Mouse (Mus musculus) neural tube, embryonic 12.5 days (tissue): ENCODE results near the gene Pex5l. TPM values are rescaled to one million over a fixed set of nuclear protein-coding genes. Genes with fewer than 3 reads are reported as not detected.

Experiments
- ATAC-seq: fragments of 200-750 bp; cut with Nextera tagmentation; 2 replicates; pipeline ENCODE4 v1.8.0; 2017; ENCODE audit warnings: low read depth, mild to moderate bottlenecking, moderate TSS enrichment, moderate library complexity; ENCODE audit not compliant: low FRiP score
- H3K27ac ChIP-seq: fragments of 300-500 bp; sonication (generic); 2 replicates; pipeline ENCODE4 v1.5.1; 2016
- H3K27me3 ChIP-seq: fragments of 300-500 bp; sonication (generic); replicated peaks from 2 replicates; pipeline ENCODE4 v1.6.1; 2016; ENCODE audit warnings: mild to moderate bottlenecking
- H3K36me3 ChIP-seq: fragments of 300-500 bp; sonication (generic); 2 replicates; pipeline ENCODE4 v1.6.1; 2016; ENCODE audit warnings: mild to moderate bottlenecking
- H3K4me1 ChIP-seq: fragments of 300-500 bp; sonication (generic); 2 replicates; pipeline ENCODE4 v1.6.1; 2016
- H3K4me2 ChIP-seq: fragments of 300-500 bp; sonication (generic); replicated peaks from 2 replicates; pipeline ENCODE4 v1.6.1; 2016; ENCODE audit warnings: mild to moderate bottlenecking
- H3K4me3 ChIP-seq: fragments of 300-500 bp; sonication (generic); 2 replicates; pipeline ENCODE4 v1.5.1; 2016
- H3K9ac ChIP-seq: fragments of 300-500 bp; sonication (generic); 2 replicates; pipeline ENCODE4 v1.6.1; 2016; ENCODE audit warnings: mild to moderate bottlenecking
- H3K9me3 ChIP-seq: fragments of 300-500 bp; sonication (generic); 2 replicates; pipeline ENCODE4 v1.6.1; 2016; ENCODE audit warnings: mild to moderate bottlenecking
- WGBS: fragments of 180-500 bp; shearing (Covaris S2); methylation state at CpG from one replicate; pipeline ENCODE4 v1.1.7; 2016; 5-methylcytosine and 5-hydroxymethylcytosine counted together
- polyA plus RNA-seq: library from polyadenylated mRNA; unstranded; fragments of >200 nt; fragmentation: Nextera tagmentation; extraction: Ambion mirVana; gene quantifications from 2 replicates; pipeline ENCODE4 v1.2.1, GENCODE M21; 2016

The Pex5l gene
- polyA plus RNA-seq, 1 experiment from 2014 or later: 5.4 TPM

GRCm38 (mm10) chr3:32985141-32985540 lies 157.9 kb downstream of the Pex5l start:
- Histone ChIP-seq H3K4me1 (no peaks in the 10 kb centered on the region), H3K9ac (no peak overlapping the region), H3K9me3 (no peaks in the 10 kb centered on the region), H3K4me2 (no peak overlapping the region), H3K4me3 (no peak overlapping the region), H3K36me3 (no peaks in the 10 kb centered on the region), H3K27me3 (no peaks in the 10 kb centered on the region), H3K27ac (no peak overlapping the region)
- 72% methylated on average over 3 of the region's 3 CpGs for WGBS
- no peak for ATAC-seq

- no peaks in the 10 kb centered on the region for H3K27me3 ChIP-seq
- H3K9me3 ChIP-seq: no peaks in the 10 kb centered on the region
- H3K27ac ChIP-seq: no peak overlapping the region
- H3K36me3 ChIP-seq: no peaks in the 10 kb centered on the region
- no peak overlapping the region for H3K4me2 ChIP-seq
- WGBS: 30% methylated on average over 4 of the region's 4 CpGs
- H3K4me1 ChIP-seq: peaks cover 6% of the 10 kb centered on the region; the same call in 1 of the 2 replicates
- ATAC-seq: no peak
- H3K4me3 ChIP-seq: no peak overlapping the region
- H3K9ac ChIP-seq: no peak overlapping the region
Observed at GRCm38 (mm10) chr3:32979981-32980380, 163.1 kb downstream of the Pex5l start.

GRCm38 (mm10) chr3:32979238-32979637 lies 163.8 kb downstream of the Pex5l start:
- Histone ChIP-seq H3K4me3 (no peak overlapping the region), H3K9ac (no peak overlapping the region), H3K9me3 (no peaks in the 10 kb centered on the region), H3K27me3 (no peaks in the 10 kb centered on the region), H3K36me3 (no peaks in the 10 kb centered on the region), H3K27ac (no peak overlapping the region), H3K4me2 (no peak overlapping the region), H3K4me1 (peaks cover 6% of the 10 kb centered on the region; the same call in 1 of the 2 replicates)
- 21% methylated on average over 6 of the region's 6 CpGs for WGBS
- ATAC-seq: peak; percentile 41; the same call in 1 of the 2 replicates

DNA sequence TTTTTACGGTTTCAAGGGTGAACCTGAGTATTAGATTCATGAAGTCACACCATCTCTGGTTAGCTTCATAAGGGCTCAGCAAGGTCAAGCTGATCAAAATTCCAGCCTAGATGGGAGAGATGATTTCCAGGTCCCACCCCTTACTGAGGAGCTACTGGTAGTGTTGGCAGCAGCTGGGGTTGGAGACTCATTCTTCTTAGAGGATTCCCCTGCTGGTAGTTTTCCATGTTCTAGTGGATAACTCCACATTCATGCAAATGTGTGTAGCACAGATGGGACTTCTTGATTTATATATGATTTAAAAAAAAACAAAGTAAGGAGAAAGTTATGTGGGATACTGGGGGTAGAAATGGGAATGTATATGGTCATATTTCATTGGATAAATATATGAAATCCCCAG lies 172.8 kb downstream of the Pex5l start:
- Histone ChIP-seq H3K27me3 (no peaks in the 10 kb centered on the region), H3K4me2 (no peak overlapping the region), H3K9ac (no peak overlapping the region), H3K4me1 (no peaks in the 10 kb centered on the region), H3K4me3 (no peak overlapping the region), H3K36me3 (no peaks in the 10 kb centered on the region), H3K27ac (no peak overlapping the region), H3K9me3 (no peaks in the 10 kb centered on the region)
- ATAC-seq: no peak
- 92% methylated on average over 1 of the region's 1 CpGs for WGBS

DNA sequence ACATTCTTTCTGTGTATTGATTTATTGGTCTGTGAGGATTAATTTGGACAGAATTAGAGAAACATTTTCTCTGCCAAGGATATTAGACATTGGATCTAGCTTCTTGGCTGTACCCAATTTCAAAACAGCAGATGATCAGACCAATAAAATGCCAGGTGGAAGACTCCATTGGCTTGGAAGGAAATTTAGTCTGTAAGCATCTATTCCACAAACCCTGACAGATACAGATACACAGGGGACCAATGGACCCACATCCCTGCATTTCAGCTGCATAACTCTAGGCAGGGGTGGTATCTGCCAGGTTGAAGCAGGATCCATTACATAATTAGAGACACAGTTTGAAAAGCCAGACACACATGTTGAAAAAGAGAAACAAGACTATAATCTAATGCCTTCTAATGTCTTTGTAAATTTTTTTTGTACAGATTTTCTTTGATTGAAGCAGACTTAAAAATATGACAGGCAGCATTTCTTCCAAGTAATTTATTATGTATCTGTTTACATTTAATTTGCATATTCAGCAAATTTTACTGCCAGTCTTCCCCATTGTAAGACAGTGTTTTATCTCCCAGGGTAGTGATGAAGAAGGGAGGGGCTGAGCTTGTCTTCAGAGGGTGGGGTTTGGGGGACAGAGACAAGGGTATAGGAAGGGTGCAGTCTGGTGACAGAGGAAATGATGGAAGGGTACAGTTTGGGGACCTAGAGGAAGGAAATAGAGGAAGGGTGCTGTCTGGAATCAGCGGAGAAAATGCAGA lies 174.2 kb downstream of the Pex5l start:
- H3K4me1 ChIP-seq: no peaks in the 10 kb centered on the region
- no peak overlapping the region for H3K4me3 ChIP-seq
- 64% methylated on average over 1 of the region's 1 CpGs for WGBS
- no peaks in the 10 kb centered on the region for H3K27me3 ChIP-seq
- no peaks in the 10 kb centered on the region for H3K9me3 ChIP-seq
- H3K9ac ChIP-seq: no peak overlapping the region
- no peak overlapping the region for H3K27ac ChIP-seq
- no peak for ATAC-seq
- H3K36me3 ChIP-seq: no peaks in the 10 kb centered on the region
- no peak overlapping the region for H3K4me2 ChIP-seq

DNA sequence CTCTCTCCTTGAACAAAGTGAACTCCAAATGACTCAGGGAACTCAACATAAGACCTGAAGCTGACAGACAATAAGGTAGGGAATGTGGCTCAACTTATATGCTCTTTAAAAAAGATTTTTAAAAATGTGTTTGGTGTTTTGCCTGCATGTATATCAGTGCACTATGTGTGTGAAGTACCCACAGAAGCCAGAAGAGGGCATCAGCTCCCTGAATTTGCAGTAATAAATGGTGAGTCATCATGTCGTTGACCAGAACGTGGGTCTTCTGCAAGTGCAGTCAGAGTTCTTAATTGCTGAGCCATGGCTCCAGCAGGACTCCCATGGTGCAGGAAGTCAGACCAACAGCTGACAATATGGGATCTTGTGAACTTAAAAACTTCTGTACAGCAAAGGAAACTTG lies 177.5 kb downstream of the Pex5l start:
- WGBS: 2% methylated on average over 2 of the region's 2 CpGs
- H3K4me3 ChIP-seq: no peak overlapping the region
- H3K9ac ChIP-seq: no peak overlapping the region
- H3K36me3 ChIP-seq: no peaks in the 10 kb centered on the region
- H3K27ac ChIP-seq: no peak overlapping the region
- ATAC-seq: 0 out of 2 replicates have a peak, but pooled peaks have one; percentile 6
- H3K4me2 ChIP-seq: no peak overlapping the region
- no peaks in the 10 kb centered on the region for H3K27me3 ChIP-seq
- no peaks in the 10 kb centered on the region for H3K9me3 ChIP-seq
- H3K4me1 ChIP-seq: no peaks in the 10 kb centered on the region

GRCm38 (mm10) chr3:32961494-32961893 lies 181.6 kb downstream of the Pex5l start:
- no peaks in the 10 kb centered on the region for H3K36me3 ChIP-seq
- no peak overlapping the region for H3K4me2 ChIP-seq
- no peaks in the 10 kb centered on the region for H3K27me3 ChIP-seq
- H3K27ac ChIP-seq: no peak overlapping the region
- H3K9ac ChIP-seq: no peak overlapping the region
- 78% methylated on average over 3 of the region's 3 CpGs for WGBS
- no peak overlapping the region for H3K4me3 ChIP-seq
- ATAC-seq: no peak
- no peaks in the 10 kb centered on the region for H3K4me1 ChIP-seq
- H3K9me3 ChIP-seq: no peaks in the 10 kb centered on the region

DNA sequence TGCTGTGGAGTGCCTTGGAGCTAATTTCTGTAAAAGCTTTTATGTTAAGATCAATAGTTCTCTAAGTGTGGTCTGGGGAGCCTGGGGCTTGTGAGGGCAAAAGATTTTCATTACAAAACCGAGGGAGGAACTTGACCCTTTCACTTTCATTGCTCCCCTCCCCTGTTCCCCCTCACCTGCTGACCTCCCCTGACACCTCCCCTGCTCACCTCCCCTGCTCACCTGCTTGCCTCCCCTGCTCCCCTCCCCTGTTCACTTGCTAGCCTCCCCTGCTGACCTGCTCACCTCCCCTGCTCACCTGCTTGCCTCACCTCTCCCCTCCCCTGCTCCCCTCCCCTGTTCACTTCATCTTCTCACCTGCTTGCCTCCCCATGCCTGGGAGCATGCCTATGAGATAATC lies 191.7 kb downstream of the Pex5l start:
- Histone ChIP-seq H3K36me3 (no peaks in the 10 kb centered on the region), H3K4me2 (no peak overlapping the region), H3K4me3 (no peak overlapping the region), H3K9me3 (no peaks in the 10 kb centered on the region), H3K9ac (no peak overlapping the region), H3K27me3 (no peaks in the 10 kb centered on the region), H3K27ac (no peak overlapping the region), H3K4me1 (0 out of 2 replicates have a peak, but pooled peaks cover 2% of the 10 kb centered on the region)
- 21% methylated on average over 1 of the region's 1 CpGs for WGBS
- ATAC-seq: no peak

DNA sequence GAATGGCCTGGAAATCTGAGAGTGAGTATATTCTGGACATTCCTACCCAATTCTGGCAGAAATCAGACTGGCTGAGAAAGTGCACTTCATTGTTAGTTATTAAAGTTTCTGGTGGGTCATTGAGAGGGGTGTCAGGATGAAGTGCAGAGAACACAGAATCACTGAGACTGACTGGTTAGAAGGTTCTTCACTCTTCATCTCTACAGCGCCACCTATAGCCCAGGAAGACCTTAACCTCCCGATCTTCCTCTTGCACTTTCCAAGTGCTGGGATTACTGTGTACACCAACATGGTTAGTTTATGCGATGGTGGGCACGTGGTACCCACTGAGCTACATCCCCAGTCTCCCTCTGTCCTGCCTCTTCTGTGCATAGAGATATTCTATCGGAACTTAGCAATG lies 195.6 kb downstream of the Pex5l start:
- no peak overlapping the region for H3K9ac ChIP-seq
- no peak for ATAC-seq
- H3K9me3 ChIP-seq: no peaks in the 10 kb centered on the region
- H3K27me3 ChIP-seq: no peaks in the 10 kb centered on the region
- WGBS: 85% methylated on average over 5 of the region's 5 CpGs
- no peak overlapping the region for H3K4me3 ChIP-seq
- no peak overlapping the region for H3K4me2 ChIP-seq
- H3K27ac ChIP-seq: no peak overlapping the region
- 0 out of 2 replicates have a peak, but pooled peaks cover 2% of the 10 kb centered on the region for H3K4me1 ChIP-seq
- no peaks in the 10 kb centered on the region for H3K36me3 ChIP-seq

DNA sequence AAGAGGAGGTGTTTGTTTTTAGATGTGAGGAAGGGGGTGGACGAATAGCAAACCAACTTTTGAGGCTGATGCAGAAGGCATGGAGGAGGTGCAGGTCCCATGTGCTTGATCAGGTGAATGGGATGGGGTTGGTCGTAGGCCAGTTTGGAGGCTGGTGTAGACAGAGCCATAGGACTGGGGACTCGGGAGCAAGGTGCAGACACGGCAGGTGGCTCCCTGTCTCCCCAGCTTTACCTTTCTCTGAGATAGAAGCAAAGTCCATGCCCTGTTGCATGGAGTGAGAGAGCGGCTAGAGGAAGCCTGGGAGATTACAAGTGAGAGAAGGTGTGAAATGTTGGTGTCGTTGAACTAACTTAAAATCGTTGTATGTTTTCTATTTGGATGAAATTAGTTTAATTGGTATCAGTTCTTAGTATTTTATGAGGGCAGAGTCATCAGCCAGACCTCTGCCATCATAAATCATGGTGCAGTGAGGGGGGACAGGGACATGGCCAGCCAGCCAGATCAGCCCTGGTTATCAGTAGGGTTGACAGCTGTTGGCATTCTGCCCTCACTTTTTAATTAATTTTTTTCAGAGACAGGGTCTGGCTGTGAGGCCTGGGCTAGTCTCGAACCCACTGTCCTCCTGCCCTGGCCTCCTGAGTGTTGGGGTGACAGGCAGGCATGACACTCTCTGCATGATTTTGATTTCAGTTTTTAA lies 203.1 kb downstream of the Pex5l start:
- H3K4me1 ChIP-seq: no peaks in the 10 kb centered on the region
- WGBS: 79% methylated on average over 8 of the region's 8 CpGs
- no peaks in the 10 kb centered on the region for H3K36me3 ChIP-seq
- no peak overlapping the region for H3K4me2 ChIP-seq
- H3K9ac ChIP-seq: no peak overlapping the region
- no peaks in the 10 kb centered on the region for H3K9me3 ChIP-seq
- ATAC-seq: no peak
- no peaks in the 10 kb centered on the region for H3K27me3 ChIP-seq
- H3K27ac ChIP-seq: no peak overlapping the region
- H3K4me3 ChIP-seq: no peak overlapping the region

DNA sequence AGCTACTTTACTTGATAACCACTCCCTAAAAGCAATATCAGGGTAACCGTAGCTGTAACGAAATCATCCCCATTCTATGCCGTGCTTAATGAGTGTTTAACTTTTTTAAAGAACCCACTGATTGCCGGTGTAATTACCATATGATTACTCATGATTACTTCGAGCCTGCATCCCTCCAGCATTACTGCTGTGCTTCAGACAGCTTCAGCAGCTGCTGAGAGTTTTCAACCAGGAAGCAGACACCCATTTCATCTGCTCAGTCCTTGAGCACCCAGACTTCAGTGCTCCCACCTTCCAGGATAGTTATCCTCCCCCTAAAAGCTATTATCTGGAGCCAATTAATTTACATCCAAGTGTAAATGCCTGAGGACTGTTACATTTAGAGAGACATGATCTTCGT lies 218.9 kb downstream of the Pex5l start:
- H3K9ac ChIP-seq: no peak overlapping the region
- H3K36me3 ChIP-seq: peaks cover 33% of the 10 kb centered on the region
- no peaks in the 10 kb centered on the region for H3K9me3 ChIP-seq
- no peak overlapping the region for H3K4me3 ChIP-seq
- H3K4me1 ChIP-seq: no peaks in the 10 kb centered on the region
- H3K27me3 ChIP-seq: no peaks in the 10 kb centered on the region
- no peak overlapping the region for H3K4me2 ChIP-seq
- no peak for ATAC-seq
- WGBS: 73% methylated on average over 6 of the region's 6 CpGs
- no peak overlapping the region for H3K27ac ChIP-seq

GRCm38 (mm10) chr3:32910071-32910551 lies 232.9 kb downstream of the Pex5l start:
- Histone ChIP-seq H3K36me3 (peaks cover 14% of the 10 kb centered on the region), H3K27me3 (no peaks in the 10 kb centered on the region), H3K4me3 (no peak overlapping the region), H3K4me2 (no peak overlapping the region), H3K9me3 (0 out of 2 replicates have a peak, but pooled peaks cover under 1% of the 10 kb centered on the region), H3K4me1 (no peaks in the 10 kb centered on the region), H3K27ac (no peak overlapping the region), H3K9ac (no peak overlapping the region)
- 68% methylated on average over 7 of the region's 7 CpGs for WGBS
- no peak for ATAC-seq
